Mouse (Mus musculus): Measurements from ENCODE around the gene H3f3a.
"Not testable (repeated sequence)": the region's sequence is repeated elsewhere in the genome, so short reads cannot be mapped to it uniquely, and the experiment has no call there.

H3f3a gene

GRCm38 (mm10) chr1:180813885-180814740 lies at the start of gene H3f3a:
H3f3a (minus strand) TSS chr1:180813943.
- peak; percentile 76 for DNase-seq (ENCODE audit: low spot score)

- DNase-seq (ENCODE audit: low spot score), result no peak
Measured at GRCm38 (mm10) chr1:180860030-180860429, 46.3 kb upstream of the H3f3a start.

GRCm38 (mm10) chr1:180858763-180859162 lies 45.0 kb upstream of the H3f3a start:
- no peak for DNase-seq (ENCODE audit: low spot score)

- peak; percentile 100 for DNase-seq (ENCODE audit: low spot score)
Measured at GRCm38 (mm10) chr1:180850316-180851270, 36.9 kb upstream of the H3f3a start, which contains the start of gene Sde2. Sde2 (plus strand) TSS chr1:180851127.

GRCm38 (mm10) chr1:180849701-180850301 lies 36.1 kb upstream of the H3f3a start:
- DNase-seq (ENCODE audit: low spot score), result peak; percentile 34

- DNase-seq (ENCODE audit: low spot score), result peak; percentile 58
Measured at GRCm38 (mm10) chr1:180848511-180849241, 34.9 kb upstream of the H3f3a start.

GRCm38 (mm10) chr1:180848114-180848510 lies 34.4 kb upstream of the H3f3a start:
- peak; percentile 83 for DNase-seq (ENCODE audit: low spot score)

- no peak for DNase-seq (ENCODE audit: low spot score)
Measured at GRCm38 (mm10) chr1:180841561-180842300, 28.0 kb upstream of the H3f3a start.

- no peak for DNase-seq (ENCODE audit: low spot score)
Measured at GRCm38 (mm10) chr1:180839201-180839910, 25.6 kb upstream of the H3f3a start.

GRCm38 (mm10) chr1:180838014-180838413 lies 24.3 kb upstream of the H3f3a start:
- DNase-seq (ENCODE audit: low spot score), result peak; percentile 42

- DNase-seq (ENCODE audit: low spot score), result no peak
Measured at GRCm38 (mm10) chr1:180837186-180837585, 23.4 kb upstream of the H3f3a start.

GRCm38 (mm10) chr1:180836467-180836866 lies 22.7 kb upstream of the H3f3a start:
- not testable (repeated sequence) for DNase-seq (ENCODE audit: low spot score)

- DNase-seq (ENCODE audit: low spot score), result no peak
Measured at GRCm38 (mm10) chr1:180835273-180836015, 21.7 kb upstream of the H3f3a start.

- DNase-seq (ENCODE audit: low spot score), result no peak
Measured at GRCm38 (mm10) chr1:180830588-180831346, 17.0 kb upstream of the H3f3a start.

GRCm38 (mm10) chr1:180830175-180830574 lies 16.4 kb upstream of the H3f3a start:
- DNase-seq (ENCODE audit: low spot score), result no peak

GRCm38 (mm10) chr1:180829775-180830174 lies 16.0 kb upstream of the H3f3a start:
- no peak for DNase-seq (ENCODE audit: low spot score)

- no peak for DNase-seq (ENCODE audit: low spot score)
Measured at GRCm38 (mm10) chr1:180826634-180827033, 12.9 kb upstream of the H3f3a start.

GRCm38 (mm10) chr1:180824721-180825120 lies 11.0 kb upstream of the H3f3a start:
- DNase-seq (ENCODE audit: low spot score), result no peak

- no peak for DNase-seq (ENCODE audit: low spot score)
Measured at GRCm38 (mm10) chr1:180823716-180824115, 10.0 kb upstream of the H3f3a start.

All from embryo, embryonic 10 days (tissue).